Mouse (Mus musculus): ENCODE data around the gene 5330417C22Rik.

The 5330417C22Rik gene

GRCm38 (mm10) chr3:108413634-108414360 is 122.5 kb downstream of the 5330417C22Rik start:
- in situ Hi-C loops (cut with MboI, MseI) = no loop called here

DNA sequence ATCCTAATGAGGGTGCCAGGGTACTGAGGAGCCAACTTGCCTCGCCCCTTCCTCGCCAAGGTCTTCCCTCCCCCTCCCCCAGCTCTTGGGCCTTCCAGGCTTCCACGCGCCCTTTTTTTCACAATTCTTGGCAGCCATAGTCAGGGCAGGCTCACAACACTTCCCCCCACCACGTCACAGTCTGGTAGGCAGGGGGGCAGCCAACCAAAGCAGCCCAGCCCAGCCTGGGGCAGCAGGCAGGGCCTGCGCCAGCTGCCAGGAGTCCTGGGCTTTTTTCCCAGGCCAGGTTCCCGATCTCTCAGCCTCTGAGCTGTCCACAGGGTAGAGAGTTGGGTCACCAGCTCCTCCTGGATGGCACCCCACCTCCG is 124.6 kb downstream of the 5330417C22Rik start:
- in situ Hi-C loops (cut with MboI, MseI) = no loop called here

DNA sequence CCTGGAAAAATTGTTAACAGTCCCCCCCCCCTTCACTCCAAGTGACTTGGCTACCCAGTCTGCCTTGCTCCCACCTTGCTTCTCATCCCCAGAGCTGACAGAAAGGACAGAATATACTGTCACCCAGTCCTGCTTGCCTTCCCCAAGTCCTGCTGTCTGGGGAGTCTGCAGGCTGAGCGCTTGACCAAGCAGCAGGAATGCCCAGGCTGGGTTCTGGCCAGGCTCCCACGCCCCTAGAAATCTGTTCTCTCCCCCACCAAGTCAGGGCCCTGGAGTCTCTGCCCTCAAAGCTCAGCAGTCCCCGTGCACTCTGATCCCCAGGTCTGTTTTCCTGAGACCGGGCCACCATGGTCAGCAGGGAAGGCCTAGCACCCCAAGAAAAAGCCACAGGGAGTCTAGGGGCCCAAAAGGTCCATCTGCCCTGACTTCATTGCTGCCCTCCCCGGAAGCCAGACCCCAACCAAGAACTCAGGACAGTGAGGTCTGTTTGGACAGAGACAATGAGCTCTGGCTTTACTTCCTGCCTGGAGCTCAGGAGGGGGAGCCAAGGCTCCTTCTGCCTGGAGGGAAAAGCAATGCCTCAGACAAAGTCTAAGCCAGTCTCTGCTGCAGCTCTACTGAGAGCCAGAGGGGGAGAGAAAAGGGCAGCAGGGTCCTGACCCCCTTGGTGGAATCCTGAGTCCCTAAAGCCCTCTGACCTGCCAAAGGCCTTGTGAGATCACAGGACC is 125.1 kb downstream of the 5330417C22Rik start:
- in situ Hi-C loops (cut with MboI, MseI) = no loop called here

GRCm38 (mm10) chr3:108410359-108410714 is 126.0 kb downstream of the 5330417C22Rik start:
- in situ Hi-C loops (cut with MboI, MseI) = no loop called here

DNA sequence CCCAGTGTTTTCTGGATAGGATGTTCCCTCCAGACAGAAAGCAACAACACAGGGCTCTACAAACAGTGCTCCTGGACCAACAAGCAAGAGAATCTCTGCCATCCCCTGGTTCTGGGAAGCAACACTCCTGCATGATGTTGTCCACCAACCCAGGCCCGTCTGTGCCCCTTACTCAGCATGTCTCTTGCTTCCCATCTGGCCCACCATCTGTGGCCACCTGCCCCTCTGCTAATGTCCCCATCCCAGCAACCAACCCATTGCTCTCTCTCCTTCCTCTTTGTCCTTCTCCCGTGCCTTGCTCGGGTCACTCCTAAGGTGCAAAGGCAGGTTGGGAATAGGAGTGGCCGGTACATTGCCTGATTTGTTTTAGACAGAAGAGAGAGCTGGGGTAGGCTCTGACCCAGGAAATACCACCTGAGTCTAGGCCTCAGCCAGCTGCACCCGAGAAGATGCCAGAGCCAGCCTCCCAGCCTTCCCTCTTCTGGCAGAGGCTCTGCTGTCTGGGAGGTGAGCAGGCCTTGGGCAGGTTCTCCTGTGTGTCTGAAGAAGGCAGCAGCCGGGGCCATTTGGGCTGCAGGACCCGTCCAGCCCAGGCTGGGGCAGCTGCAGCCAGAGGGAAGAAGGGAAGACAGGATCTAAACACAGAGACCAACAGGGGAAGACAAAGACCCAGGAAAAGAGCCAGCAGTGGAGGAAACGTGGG is 126.5 kb downstream of the 5330417C22Rik start:
- in situ Hi-C loops (cut with MboI, MseI) = loop anchor here (10.0 kb wide), 1 partner anchor 495 kb away; no protein-coding TSS in a partner anchor

DNA sequence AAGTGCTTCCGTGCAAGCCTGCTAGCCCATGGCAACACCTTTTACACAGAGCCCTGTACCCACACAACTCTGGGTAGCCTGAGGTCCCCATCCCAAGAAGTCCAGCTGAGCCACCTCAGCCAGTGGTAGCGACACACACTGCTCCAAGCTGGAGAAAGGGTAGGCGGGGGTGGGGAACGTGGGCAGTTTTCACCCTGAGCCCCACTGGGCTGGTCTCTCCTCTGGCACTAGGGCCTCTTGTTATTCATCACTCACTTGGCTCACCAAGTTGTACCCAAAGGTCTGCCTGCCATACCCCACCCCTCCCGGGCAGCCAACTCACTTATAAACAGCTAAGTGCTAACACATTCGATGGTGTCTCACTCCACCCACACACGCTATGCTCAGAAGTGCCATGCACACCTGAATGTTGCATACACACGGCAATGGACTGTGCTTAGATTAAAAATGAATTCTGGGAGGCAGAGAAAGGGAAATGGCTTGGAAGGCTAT is 127.8 kb downstream of the 5330417C22Rik start:
- in situ Hi-C loops (cut with MboI, MseI) = loop anchor here (10.0 kb wide), 1 partner anchor 496 kb away; no protein-coding TSS in a partner anchor

- in situ Hi-C loops (cut with MboI, MseI) = loop anchor here (10.0 kb wide), 1 partner anchor 498 kb away; no protein-coding TSS in a partner anchor
These were observed 129.9 kb downstream of the 5330417C22Rik start for GRCm38 (mm10) chr3:108406306-108406885.
